Mouse (Mus musculus): ENCODE data around the gene Hadh. TPM values are rescaled to one million over a fixed set of nuclear protein-coding genes. Genes with fewer than 3 reads are reported as not detected.

Hadh gene
- total RNA-seq, 2 experiments from 2014 or later: 22.3 to 23.6 TPM

DNA sequence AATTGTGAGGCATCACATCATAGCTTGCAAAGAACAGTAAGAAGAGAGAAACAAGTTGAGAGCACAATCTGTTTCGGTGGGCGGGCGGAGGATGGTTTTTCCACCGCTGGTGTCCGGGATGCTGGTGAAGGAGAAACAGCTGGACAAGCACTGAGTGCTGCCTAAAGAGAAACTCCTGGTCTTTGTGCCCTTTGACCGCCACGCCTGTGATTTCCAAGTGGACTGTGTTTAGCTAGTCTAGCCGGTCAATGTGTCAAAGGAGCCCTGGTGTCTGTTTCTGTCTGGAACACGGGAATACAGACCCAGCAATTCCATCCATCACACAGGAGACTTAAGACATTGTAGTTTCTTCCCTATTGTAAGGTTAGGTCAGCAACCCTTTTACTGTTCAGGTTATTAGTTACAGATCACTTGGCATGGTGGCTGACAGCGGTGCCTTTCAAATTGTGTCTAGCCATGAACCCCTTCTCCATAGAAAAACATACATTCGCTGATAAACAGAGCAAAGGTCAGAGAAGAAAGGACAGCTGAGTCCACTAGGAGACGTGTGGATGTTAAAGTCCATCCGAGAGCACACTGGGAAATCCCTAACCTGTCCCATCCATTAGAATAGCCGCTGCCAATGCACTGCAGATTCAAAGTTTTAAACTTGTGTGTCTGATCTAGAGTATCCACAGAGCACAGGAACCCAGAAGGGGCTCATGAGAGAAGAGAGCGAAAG, 8.0 kb downstream of the Hadh start:
- Histone ChIP-seq H3K4me3 (no peak overlapping the region), H3K27ac (no peak overlapping the region)
- TF ChIP-seq CTCF (conservative IDR thresholded peaks at IDR 0.05): no peak
- no peak for DNase-seq (ENCODE audit: low spot score in 2 of 2)

DNA sequence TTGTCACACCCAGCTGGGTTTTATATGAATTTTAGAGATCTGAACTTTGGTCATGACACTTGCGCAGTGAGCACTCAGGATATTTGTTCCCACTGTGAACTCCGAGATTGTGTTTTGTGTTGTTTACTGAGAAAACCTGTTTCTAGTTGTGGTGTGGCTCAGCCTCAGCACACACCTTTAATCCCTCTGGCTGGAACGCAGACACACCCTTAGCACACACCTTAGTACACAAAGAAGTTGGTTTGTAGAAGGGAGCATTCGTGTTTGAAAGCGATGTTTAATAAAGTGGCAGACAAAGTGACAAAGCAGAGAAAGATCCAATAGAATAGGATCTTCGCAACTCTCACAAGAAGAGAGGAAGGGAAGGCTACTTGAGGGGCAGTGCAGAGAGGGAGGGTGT, 11.5 kb downstream of the Hadh start:
- Histone ChIP-seq H3K27ac (no peak overlapping the region), H3K4me3 (no peak overlapping the region)
- DNase-seq (ENCODE audit: low spot score in 2 of 2): no peak
- no peak for TF ChIP-seq CTCF (conservative IDR thresholded peaks at IDR 0.05)

DNA sequence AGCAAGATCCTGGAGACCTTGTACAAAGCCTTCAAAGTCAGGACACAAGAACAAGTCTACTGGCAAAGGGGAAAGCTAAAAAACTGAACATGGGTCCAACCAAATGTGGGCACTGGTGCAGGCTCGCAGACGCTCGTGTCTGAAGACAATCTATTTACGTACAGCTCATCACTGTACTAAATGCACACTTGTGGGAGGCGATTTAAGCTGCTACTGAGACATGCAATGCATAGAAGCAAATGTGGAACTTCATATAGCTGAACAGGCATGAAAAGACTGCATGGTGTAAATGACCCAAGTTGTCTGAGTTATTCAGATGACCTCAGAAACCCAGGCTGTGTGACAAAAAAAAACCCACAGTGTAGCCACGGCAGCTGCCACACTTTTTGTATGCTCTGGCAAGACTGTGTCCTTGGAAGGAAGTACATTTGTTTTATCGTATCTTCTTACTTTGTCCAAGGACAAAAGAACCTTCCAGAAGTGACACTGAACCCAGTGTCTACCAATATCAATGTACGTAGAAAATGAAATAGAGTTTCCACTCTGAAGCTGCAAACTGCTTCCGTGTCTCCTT, 12.4 kb downstream of the Hadh start:
- no peak for DNase-seq (ENCODE audit: low spot score in 2 of 2)
- no peak for TF ChIP-seq CTCF (conservative IDR thresholded peaks at IDR 0.05)
- Histone ChIP-seq H3K27ac (no peak overlapping the region), H3K4me3 (no peak overlapping the region)

GRCm38 (mm10) chr3:131258921-131259320, 13.0 kb downstream of the Hadh start:
- DNase-seq (ENCODE audit: low spot score in 2 of 2): no peak
- Histone ChIP-seq H3K4me3 (no peak overlapping the region), H3K27ac (no peak overlapping the region)
- TF ChIP-seq CTCF (conservative IDR thresholded peaks at IDR 0.05): no peak

GRCm38 (mm10) chr3:131255399-131255981, 16.4 kb downstream of the Hadh start:
- no peak for TF ChIP-seq CTCF (conservative IDR thresholded peaks at IDR 0.05)
- Histone ChIP-seq H3K27ac (no peak overlapping the region), H3K4me3 (no peak overlapping the region)
- DNase-seq (ENCODE audit: low spot score in 2 of 2): no peak

DNA sequence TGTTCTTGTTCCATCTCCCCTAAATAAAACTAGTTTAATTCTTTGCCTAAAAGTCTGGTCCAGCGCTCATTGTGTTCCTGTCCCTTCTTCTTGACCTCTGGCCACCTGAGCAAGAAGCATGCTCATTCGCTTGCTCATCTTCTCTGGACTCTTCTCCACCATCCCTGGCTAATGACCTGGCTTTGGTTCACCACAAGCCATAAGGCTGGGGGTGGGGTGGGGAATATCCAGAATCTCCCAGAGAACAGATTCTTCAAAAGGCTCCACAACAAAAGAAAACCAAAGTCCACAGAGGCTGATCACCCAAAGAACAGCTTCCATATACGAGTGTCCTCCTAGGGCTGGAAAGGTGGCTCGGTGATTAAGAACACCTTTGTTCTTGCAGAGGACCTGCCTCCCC, 16.9 kb downstream of the Hadh start:
- no peak for DNase-seq (ENCODE audit: low spot score in 2 of 2)
- no peak for TF ChIP-seq CTCF (conservative IDR thresholded peaks at IDR 0.05)
- Histone ChIP-seq H3K4me3 (no peak overlapping the region), H3K27ac (no peak overlapping the region)

GRCm38 (mm10) chr3:131251601-131252000, 20.3 kb downstream of the Hadh start:
- no peak for DNase-seq (ENCODE audit: low spot score in 2 of 2)
- Histone ChIP-seq H3K27ac (no peak overlapping the region), H3K4me3 (no peak overlapping the region)
- TF ChIP-seq CTCF (conservative IDR thresholded peaks at IDR 0.05): no peak

DNA sequence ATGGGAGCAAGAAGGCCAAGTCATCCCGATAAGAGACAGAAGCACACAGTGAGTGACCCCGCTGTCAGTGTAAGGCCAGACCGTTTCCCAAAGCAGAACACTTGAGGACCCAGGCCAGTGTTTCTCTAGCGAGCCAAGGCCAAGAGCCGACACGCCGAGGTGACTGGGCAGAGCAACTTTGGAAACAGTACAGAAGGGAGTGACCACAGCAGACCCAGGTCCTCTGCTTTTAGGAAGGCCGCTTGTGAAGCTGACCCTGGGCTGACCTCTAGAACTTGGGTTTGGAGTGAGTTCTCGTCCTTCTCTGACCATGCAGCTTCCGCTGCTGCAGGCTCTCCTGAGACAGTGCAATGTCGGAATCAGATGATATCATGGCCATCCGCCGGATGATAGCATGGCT, 20.9 kb downstream of the Hadh start:
- no peak overlapping the region for H3K4me3 ChIP-seq
- H3K27ac ChIP-seq: no peak overlapping the region
- TF ChIP-seq CTCF (conservative IDR thresholded peaks at IDR 0.05): no peak
- no peak for DNase-seq (ENCODE audit: low spot score in 2 of 2)

- TF ChIP-seq CTCF (conservative IDR thresholded peaks at IDR 0.05): no peak
Observed at GRCm38 (mm10) chr3:131250283-131250682, 21.6 kb downstream of the Hadh start.

DNA sequence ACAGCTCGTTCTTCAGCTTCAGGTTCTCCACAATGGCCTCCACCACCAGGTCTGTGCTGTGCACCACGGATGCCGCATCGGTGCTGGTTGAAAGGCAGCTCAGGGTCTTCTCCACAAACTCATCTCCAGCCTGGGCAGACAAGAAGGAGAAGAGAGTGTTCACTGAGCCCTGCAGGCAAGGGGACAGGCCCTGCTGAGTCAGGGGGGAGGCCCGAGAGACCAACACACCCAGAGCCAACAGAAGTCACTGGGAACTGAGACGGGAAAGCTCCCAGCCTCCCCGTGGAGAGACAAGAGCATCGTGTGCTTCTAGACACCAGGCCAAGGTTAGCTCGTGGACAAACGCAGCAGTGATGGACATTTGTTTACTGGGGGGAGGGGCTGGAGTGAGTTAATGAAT, 23.5 kb downstream of the Hadh start:
- no peak for DNase-seq (ENCODE audit: low spot score in 2 of 2)
- Histone ChIP-seq H3K27ac (no peak overlapping the region), H3K4me3 (no peak overlapping the region)
- TF ChIP-seq CTCF (conservative IDR thresholded peaks at IDR 0.05): no peak

More at GRCm38 (mm10) chr3:131250283-131250682, 21.6 kb downstream of the Hadh start:
- Histone ChIP-seq H3K27ac (no peak overlapping the region), H3K4me3 (no peak overlapping the region)
- no peak for DNase-seq (ENCODE audit: low spot score in 2 of 2)

GRCm38 (mm10) chr3:131247851-131248250, 24.1 kb downstream of the Hadh start:
- DNase-seq (ENCODE audit: low spot score in 2 of 2): no peak
- Histone ChIP-seq H3K4me3 (no peak overlapping the region), H3K27ac (no peak overlapping the region)
- TF ChIP-seq CTCF (conservative IDR thresholded peaks at IDR 0.05): no peak

DNA sequence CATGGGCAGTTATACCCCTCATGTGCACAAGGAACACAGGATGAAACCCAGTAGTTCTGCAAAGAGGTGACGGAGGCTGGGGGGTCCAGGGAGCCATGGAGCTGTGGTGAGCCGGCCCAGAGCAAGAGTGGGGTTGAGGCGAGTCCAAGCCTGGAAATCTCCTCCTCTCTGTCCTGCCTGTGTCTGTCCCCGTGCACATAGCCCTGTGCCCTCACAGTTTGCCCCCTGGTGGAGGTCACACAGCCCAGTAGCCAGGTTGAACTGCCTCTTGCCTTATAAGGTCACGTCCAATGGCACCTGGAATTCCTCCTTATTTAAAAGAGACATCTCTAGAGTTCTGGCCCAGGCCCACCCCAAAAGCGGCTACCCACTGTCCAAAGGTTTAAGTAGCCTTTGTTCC, 24.5 kb downstream of the Hadh start:
- DNase-seq (ENCODE audit: low spot score in 2 of 2): no peak
- no peak overlapping the region for H3K27ac ChIP-seq
- TF ChIP-seq CTCF (conservative IDR thresholded peaks at IDR 0.05): no peak
- no peak overlapping the region for H3K4me3 ChIP-seq

DNA sequence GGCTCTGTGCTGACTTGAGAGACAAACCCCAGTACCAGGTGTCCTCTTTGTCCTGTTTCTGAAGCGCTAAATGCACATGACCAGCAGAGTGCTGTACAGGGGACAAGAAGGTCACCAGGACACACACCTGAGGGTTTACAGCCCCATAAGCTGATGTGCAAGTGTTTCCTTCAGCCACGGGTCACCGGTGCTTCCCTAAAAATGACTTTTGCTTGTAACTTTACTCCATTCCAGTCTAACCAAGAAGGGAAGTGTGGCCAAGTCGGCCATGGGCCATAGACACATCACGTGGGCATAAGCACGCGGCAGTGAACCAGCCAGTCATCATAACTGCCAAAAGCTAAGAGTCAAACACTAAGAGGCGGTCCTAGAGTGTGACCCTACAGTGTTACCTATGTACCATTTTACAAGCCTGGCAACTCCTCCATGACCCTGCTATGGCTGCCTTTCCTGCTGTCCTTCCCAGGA, 25.3 kb downstream of the Hadh start:
- no peak for TF ChIP-seq CTCF (conservative IDR thresholded peaks at IDR 0.05)
- H3K4me3 ChIP-seq: no peak overlapping the region

More for the DNA sequence above, 25.3 kb downstream of the Hadh start:
- H3K27ac ChIP-seq: no peak overlapping the region
- no peak for DNase-seq (ENCODE audit: low spot score in 2 of 2)
